Mouse (Mus musculus) ES-Bruce4 (cell line): ENCODE measurements around the gene Exph5.

ENCODE experiments used
- CTCF ChIP-seq: IDR thresholded peaks from one replicate; pipeline ENCODE4 v1.8.1; 2011; ENCODE audit warnings: low read depth, low read length
- EP300 ChIP-seq: IDR thresholded peaks from 2 replicates; pipeline ENCODE4 v1.6.1; 2011; ENCODE audit warnings: low read depth, low read length; ENCODE audit not compliant: insufficient read depth
- POLR2A ChIP-seq: IDR thresholded peaks from one replicate; pipeline ENCODE4 v1.8.1; 2011; ENCODE audit warnings: low read length; ENCODE audit not compliant: insufficient read depth

- TF ChIP-seq POLR2A: no peak
- TF ChIP-seq CTCF: no peak
- TF ChIP-seq EP300: no peak
Observed at GRCm38 (mm10) chr9:53344646-53345432, 43.4 kb downstream of the Exph5 start.
